Mouse (Mus musculus) neural tube, embryonic 12.5 days (tissue): ENCODE measurements at regions not wholly inside any gene's neighbourhood (a gene's known extent, or its start where the extent isn't known, plus 50 kb on each side); places are given as distances from the start of the nearest gene placed in this dataset.

Experiments
- ATAC-seq: fragments of 200-750 bp; cut with Nextera tagmentation; 2 replicates; pipeline ENCODE4 v1.8.0; 2017; ENCODE audit warnings: low read depth, mild to moderate bottlenecking, moderate TSS enrichment, moderate library complexity; ENCODE audit not compliant: low FRiP score
- H3K27ac ChIP-seq: fragments of 300-500 bp; sonication (generic); 2 replicates; pipeline ENCODE4 v1.5.1; 2016
- H3K27me3 ChIP-seq: fragments of 300-500 bp; sonication (generic); replicated peaks from 2 replicates; pipeline ENCODE4 v1.6.1; 2016; ENCODE audit warnings: mild to moderate bottlenecking
- H3K36me3 ChIP-seq: fragments of 300-500 bp; sonication (generic); 2 replicates; pipeline ENCODE4 v1.6.1; 2016; ENCODE audit warnings: mild to moderate bottlenecking
- H3K4me1 ChIP-seq: fragments of 300-500 bp; sonication (generic); 2 replicates; pipeline ENCODE4 v1.6.1; 2016
- H3K4me2 ChIP-seq: fragments of 300-500 bp; sonication (generic); replicated peaks from 2 replicates; pipeline ENCODE4 v1.6.1; 2016; ENCODE audit warnings: mild to moderate bottlenecking
- H3K4me3 ChIP-seq: fragments of 300-500 bp; sonication (generic); 2 replicates; pipeline ENCODE4 v1.5.1; 2016
- H3K9ac ChIP-seq: fragments of 300-500 bp; sonication (generic); 2 replicates; pipeline ENCODE4 v1.6.1; 2016; ENCODE audit warnings: mild to moderate bottlenecking
- H3K9me3 ChIP-seq: fragments of 300-500 bp; sonication (generic); 2 replicates; pipeline ENCODE4 v1.6.1; 2016; ENCODE audit warnings: mild to moderate bottlenecking
- WGBS: fragments of 180-500 bp; shearing (Covaris S2); methylation state at CpG from one replicate; pipeline ENCODE4 v1.1.7; 2016; 5-methylcytosine and 5-hydroxymethylcytosine counted together

- Histone ChIP-seq H3K4me3 (no peak overlapping the region), H3K9ac (no peak overlapping the region), H3K4me2 (no peak overlapping the region), H3K36me3 (no peaks in the 10 kb centered on the region), H3K27ac (no peak overlapping the region), H3K9me3 (no peaks in the 10 kb centered on the region), H3K4me1 (peaks cover 15% of the 10 kb centered on the region; the same call in 1 of the 2 replicates), H3K27me3 (no peaks in the 10 kb centered on the region)
- ATAC-seq: no peak
- WGBS: 75% methylated on average over 11 of the region's 11 CpGs
Observed at GRCm38 (mm10) chrX:12462936-12463647, 124.5 kb upstream of the Atp6ap2 start.

- no peaks in the 10 kb centered on the region for H3K9me3 ChIP-seq
- H3K27me3 ChIP-seq: no peaks in the 10 kb centered on the region
- no peak overlapping the region for H3K27ac ChIP-seq
- H3K4me2 ChIP-seq: no peak overlapping the region
- H3K4me3 ChIP-seq: no peak overlapping the region
- H3K9ac ChIP-seq: no peak overlapping the region
- WGBS: 30% methylated on average over 10 of the region's 10 CpGs
- peaks cover 15% of the 10 kb centered on the region; the same call in 1 of the 2 replicates for H3K4me1 ChIP-seq
- peak; percentile 25; the same call in 1 of the 2 replicates for ATAC-seq
- H3K36me3 ChIP-seq: no peaks in the 10 kb centered on the region
Observed at GRCm38 (mm10) chrX:12466312-12466711, 121.3 kb upstream of the Atp6ap2 start.

GRCm38 (mm10) chrX:12466897-12467296 lies 120.7 kb upstream of the Atp6ap2 start:
- Histone ChIP-seq H3K27ac (peak overlapping the region; percentile 37; the same call in 1 of the 2 replicates), H3K4me1 (peaks cover 15% of the 10 kb centered on the region; the same call in 1 of the 2 replicates), H3K9me3 (no peaks in the 10 kb centered on the region), H3K4me3 (no peak overlapping the region), H3K27me3 (no peaks in the 10 kb centered on the region), H3K9ac (no peak overlapping the region), H3K36me3 (no peaks in the 10 kb centered on the region), H3K4me2 (peak overlapping the region; percentile 14; the same call in 1 of the 2 replicates)
- 19% methylated on average over 6 of the region's 6 CpGs for WGBS
- ATAC-seq: peak; percentile 69

- H3K4me3 ChIP-seq: no peak overlapping the region
- no peak overlapping the region for H3K27ac ChIP-seq
- no peaks in the 10 kb centered on the region for H3K36me3 ChIP-seq
- H3K9me3 ChIP-seq: no peaks in the 10 kb centered on the region
- H3K27me3 ChIP-seq: no peaks in the 10 kb centered on the region
- WGBS: 34% methylated on average over 9 of the region's 10 CpGs
- H3K4me2 ChIP-seq: no peak overlapping the region
- no peak overlapping the region for H3K9ac ChIP-seq
- ATAC-seq: peak; percentile 35; the same call in 1 of the 2 replicates
- H3K4me1 ChIP-seq: peaks cover 15% of the 10 kb centered on the region; the same call in 1 of the 2 replicates
Observed at GRCm38 (mm10) chrX:12467528-12468179, 119.9 kb upstream of the Atp6ap2 start.

GRCm38 (mm10) chrX:12472296-12472695 lies 115.3 kb upstream of the Atp6ap2 start:
- Histone ChIP-seq H3K27me3 (no peaks in the 10 kb centered on the region), H3K4me2 (no peak overlapping the region), H3K4me3 (no peak overlapping the region), H3K27ac (no peak overlapping the region), H3K9me3 (no peaks in the 10 kb centered on the region), H3K9ac (no peak overlapping the region), H3K4me1 (peaks cover 5% of the 10 kb centered on the region; the same call in 1 of the 2 replicates), H3K36me3 (no peaks in the 10 kb centered on the region)
- no peak for ATAC-seq
- WGBS: 85% methylated on average over 5 of the region's 5 CpGs

- Histone ChIP-seq H3K27ac (no peak overlapping the region), H3K27me3 (no peaks in the 10 kb centered on the region), H3K9me3 (no peaks in the 10 kb centered on the region), H3K4me3 (no peak overlapping the region), H3K4me2 (no peak overlapping the region), H3K36me3 (no peaks in the 10 kb centered on the region), H3K4me1 (no peaks in the 10 kb centered on the region), H3K9ac (no peak overlapping the region)
- 80% methylated on average over 6 of the region's 6 CpGs for WGBS
- no peak for ATAC-seq
Observed at GRCm38 (mm10) chrX:12479207-12479606, 108.4 kb upstream of the Atp6ap2 start.

- Histone ChIP-seq H3K27me3 (no peaks in the 10 kb centered on the region), H3K4me2 (no peak overlapping the region), H3K4me1 (no peaks in the 10 kb centered on the region), H3K36me3 (no peaks in the 10 kb centered on the region), H3K27ac (no peak overlapping the region), H3K4me3 (no peak overlapping the region), H3K9ac (no peak overlapping the region), H3K9me3 (no peaks in the 10 kb centered on the region)
- no peak for ATAC-seq
- WGBS: 86% methylated on average over 7 of the region's 7 CpGs
Observed at GRCm38 (mm10) chrX:12490957-12491356, 96.6 kb upstream of the Atp6ap2 start.

GRCm38 (mm10) chrX:12493216-12493615 lies 94.4 kb upstream of the Atp6ap2 start:
- ATAC-seq: no peak
- Histone ChIP-seq H3K4me2 (no peak overlapping the region), H3K9me3 (no peaks in the 10 kb centered on the region), H3K27ac (no peak overlapping the region), H3K4me3 (no peak overlapping the region), H3K4me1 (no peaks in the 10 kb centered on the region), H3K9ac (no peak overlapping the region), H3K36me3 (no peaks in the 10 kb centered on the region), H3K27me3 (no peaks in the 10 kb centered on the region)
- 66% methylated on average over 5 of the region's 5 CpGs for WGBS

- Histone ChIP-seq H3K27me3 (no peaks in the 10 kb centered on the region), H3K9me3 (no peaks in the 10 kb centered on the region), H3K4me2 (no peak overlapping the region), H3K4me1 (no peaks in the 10 kb centered on the region), H3K36me3 (no peaks in the 10 kb centered on the region), H3K27ac (no peak overlapping the region), H3K4me3 (no peak overlapping the region), H3K9ac (no peak overlapping the region)
- WGBS: 72% methylated on average over 3 of the region's 3 CpGs
- no peak for ATAC-seq
Observed at GRCm38 (mm10) chrX:12493916-12494315, 93.7 kb upstream of the Atp6ap2 start.

- Histone ChIP-seq H3K36me3 (no peaks in the 10 kb centered on the region), H3K4me2 (no peak overlapping the region), H3K9ac (no peak overlapping the region), H3K27ac (no peak overlapping the region), H3K4me3 (no peak overlapping the region), H3K9me3 (no peaks in the 10 kb centered on the region), H3K27me3 (no peaks in the 10 kb centered on the region), H3K4me1 (no peaks in the 10 kb centered on the region)
- ATAC-seq: no peak
- WGBS: 85% methylated on average over 6 of the region's 6 CpGs
Observed at GRCm38 (mm10) chrX:12494535-12494934, 93.1 kb upstream of the Atp6ap2 start.

GRCm38 (mm10) chrX:12500601-12501000 lies 87.0 kb upstream of the Atp6ap2 start:
- H3K27ac ChIP-seq: no peak overlapping the region
- H3K9ac ChIP-seq: no peak overlapping the region
- 83% methylated on average over 3 of the region's 3 CpGs for WGBS
- H3K4me1 ChIP-seq: no peaks in the 10 kb centered on the region
- H3K36me3 ChIP-seq: no peaks in the 10 kb centered on the region
- ATAC-seq: no peak
- no peaks in the 10 kb centered on the region for H3K9me3 ChIP-seq
- no peaks in the 10 kb centered on the region for H3K27me3 ChIP-seq
- H3K4me2 ChIP-seq: no peak overlapping the region
- no peak overlapping the region for H3K4me3 ChIP-seq

- H3K27ac ChIP-seq: no peak overlapping the region
- H3K9me3 ChIP-seq: no peaks in the 10 kb centered on the region
- no peaks in the 10 kb centered on the region for H3K36me3 ChIP-seq
- H3K9ac ChIP-seq: no peak overlapping the region
- ATAC-seq: no peak
- no peaks in the 10 kb centered on the region for H3K4me1 ChIP-seq
- WGBS: 80% methylated on average over 4 of the region's 4 CpGs
- no peaks in the 10 kb centered on the region for H3K27me3 ChIP-seq
- H3K4me2 ChIP-seq: no peak overlapping the region
- H3K4me3 ChIP-seq: no peak overlapping the region
Observed at GRCm38 (mm10) chrX:12502364-12502763, 85.2 kb upstream of the Atp6ap2 start.
